Mouse (Mus musculus): ENCODE measurements at regions not wholly inside any gene's neighbourhood (a gene's known extent, or its start where the extent isn't known, plus 50 kb on each side); places are given as distances from the start of the nearest gene placed in this dataset.

DNA sequence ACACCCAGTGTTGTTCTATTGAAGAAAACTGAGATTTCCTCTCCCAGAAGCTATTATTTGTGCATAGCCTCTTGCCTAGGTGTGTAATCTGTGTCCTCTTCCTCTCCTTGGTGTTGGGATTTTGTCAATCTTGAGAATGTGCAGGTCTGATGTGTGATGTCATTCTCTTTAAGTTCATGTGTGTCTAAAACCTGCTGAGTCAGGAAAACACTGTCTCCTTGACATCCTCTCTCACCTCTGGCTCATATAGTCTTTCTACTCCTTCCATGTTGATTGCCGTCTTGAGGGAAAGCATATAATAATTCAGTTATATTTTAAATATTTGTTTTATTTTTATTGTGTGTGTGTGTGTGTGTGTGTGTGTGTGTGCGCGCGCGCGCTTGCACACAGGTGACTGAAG is 84.6 kb upstream of the Plxna4 start:
- TF ChIP-seq CTCF (conservative IDR thresholded peaks at IDR 0.05), result no peak
- Histone ChIP-seq H3K4me3 (no peak overlapping the region), H3K27ac (no peak overlapping the region)
- DNase-seq (ENCODE audit: low spot score in 2 of 2), result no peak

DNA sequence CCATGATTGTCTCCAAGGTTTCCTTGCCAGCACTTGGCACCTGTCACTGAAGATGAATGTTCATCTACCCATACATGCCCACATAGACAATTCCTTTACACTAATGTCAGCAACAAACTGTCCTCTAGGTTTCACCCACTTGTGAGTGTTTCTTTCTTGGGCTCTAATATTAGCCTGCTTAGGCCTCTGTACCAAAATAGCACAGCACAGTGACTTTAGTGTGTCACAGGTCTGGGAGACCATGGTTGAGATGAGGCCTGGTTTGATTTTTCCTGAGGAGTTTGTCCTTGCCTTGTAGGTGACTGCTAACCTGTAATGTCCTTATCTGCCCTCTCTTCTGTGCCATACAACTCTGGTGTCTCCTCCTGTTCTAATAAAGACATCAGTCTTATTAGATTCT is 71.8 kb upstream of the Plxna4 start:
- no peak for DNase-seq (ENCODE audit: low spot score in 2 of 2)
- no peak for TF ChIP-seq CTCF (conservative IDR thresholded peaks at IDR 0.05)

DNA sequence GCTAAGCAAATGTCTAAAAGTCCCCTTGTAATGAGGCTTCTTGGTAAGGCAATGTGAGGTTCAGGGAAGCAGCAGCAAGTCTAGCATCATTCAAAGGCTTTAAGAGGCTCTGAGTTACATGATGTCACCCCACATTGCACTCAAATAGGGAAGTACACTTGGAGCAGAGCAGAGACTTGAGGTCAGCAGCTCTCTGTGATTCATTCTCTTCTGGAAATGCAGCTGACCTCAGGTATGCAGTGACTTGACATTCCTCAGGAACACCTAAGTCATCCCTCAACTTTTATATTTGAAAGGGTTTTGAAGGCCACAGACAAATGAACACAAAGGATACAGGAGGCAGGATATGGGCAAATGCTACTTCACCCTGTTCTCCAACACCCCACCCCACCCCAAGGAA is 69.4 kb upstream of the Plxna4 start:
- Histone ChIP-seq H3K4me3 (no peak overlapping the region), H3K27ac (no peak overlapping the region)
- no peak for DNase-seq (ENCODE audit: low spot score in 2 of 2)
- TF ChIP-seq CTCF (conservative IDR thresholded peaks at IDR 0.05), result no peak

More for the DNA sequence above, 71.8 kb upstream of the Plxna4 start:
- H3K27ac ChIP-seq, result no peak overlapping the region
- no peak overlapping the region for H3K4me3 ChIP-seq

DNA sequence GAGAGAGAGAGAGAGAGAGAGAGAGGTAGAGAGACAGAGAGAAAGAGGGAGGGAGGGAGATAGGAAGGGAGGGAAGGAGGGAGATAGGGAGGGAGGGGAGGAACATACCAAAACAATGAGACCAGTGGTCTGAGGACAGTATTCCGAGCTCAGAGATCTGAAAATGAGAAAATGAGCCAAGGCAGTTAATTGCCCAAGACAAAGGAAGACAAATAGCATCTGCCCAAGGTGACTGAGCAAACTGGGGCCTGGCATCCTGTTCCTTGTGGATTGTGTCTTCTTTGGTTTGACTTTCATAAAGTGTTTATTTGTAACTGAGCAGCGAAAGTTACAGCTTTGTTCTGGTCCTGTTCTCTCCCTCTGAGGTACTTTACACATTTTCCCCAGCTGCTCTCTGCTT is 66.2 kb upstream of the Plxna4 start:
- Histone ChIP-seq H3K27ac (no peak overlapping the region), H3K4me3 (no peak overlapping the region)
- DNase-seq (ENCODE audit: low spot score in 2 of 2), result no peak
- no peak for TF ChIP-seq CTCF (conservative IDR thresholded peaks at IDR 0.05)

DNA sequence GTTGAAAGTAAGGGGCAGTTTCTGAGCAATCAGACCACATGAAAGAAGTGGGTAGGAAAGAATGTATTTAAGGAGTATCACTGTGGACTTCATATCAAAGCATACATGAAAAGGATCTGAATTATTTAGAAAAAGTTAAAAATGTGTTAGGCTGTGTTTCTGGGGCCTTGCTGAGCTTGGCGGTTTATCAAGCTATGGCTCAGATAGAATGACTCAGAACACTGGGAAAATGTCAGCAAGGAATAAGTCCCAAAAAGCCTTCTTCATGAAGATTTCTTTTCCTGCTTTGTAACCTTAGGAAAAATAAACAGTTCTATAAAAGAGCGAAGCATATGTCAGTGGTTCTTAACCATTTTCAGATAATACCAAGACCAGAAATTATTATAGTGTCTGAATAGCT is 56.0 kb upstream of the Plxna4 start:
- no peak overlapping the region for H3K4me3 ChIP-seq
- peak in 1 of 2 experiments; percentile 20 for DNase-seq (ENCODE audit: low spot score in 2 of 2)
- no peak for TF ChIP-seq CTCF (conservative IDR thresholded peaks at IDR 0.05)
- H3K27ac ChIP-seq, result peak overlapping the region; percentile 65

DNA sequence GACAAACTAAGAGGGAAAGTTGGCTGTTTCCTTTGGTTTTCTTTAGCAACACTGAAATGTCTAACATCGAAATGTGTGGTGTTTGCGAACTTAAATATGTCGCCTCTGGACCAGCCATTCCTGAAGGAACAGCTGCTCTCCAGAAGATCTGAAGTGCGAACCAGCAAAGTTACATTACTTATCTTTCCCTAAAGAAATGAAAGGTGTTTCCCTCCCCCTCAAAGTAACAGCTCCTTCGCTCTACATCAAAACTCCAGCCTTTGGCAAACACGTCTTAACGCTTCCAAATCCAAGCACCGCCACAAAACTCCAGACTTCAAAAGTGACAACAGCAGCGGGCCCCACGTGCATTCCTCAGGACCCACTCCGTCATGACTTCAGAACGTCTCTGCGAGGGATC is 50.9 kb upstream of the Plxna4 start:
- Histone ChIP-seq H3K27ac (no peak overlapping the region), H3K4me3 (no peak overlapping the region)
- DNase-seq (ENCODE audit: low spot score in 2 of 2), result no peak
- no peak for TF ChIP-seq CTCF (conservative IDR thresholded peaks at IDR 0.05)

All from layer of hippocampus, adult 2 months (tissue).